28 mouse cellular contexts compared by ENCODE assay signal in the genomic region with DNA sequence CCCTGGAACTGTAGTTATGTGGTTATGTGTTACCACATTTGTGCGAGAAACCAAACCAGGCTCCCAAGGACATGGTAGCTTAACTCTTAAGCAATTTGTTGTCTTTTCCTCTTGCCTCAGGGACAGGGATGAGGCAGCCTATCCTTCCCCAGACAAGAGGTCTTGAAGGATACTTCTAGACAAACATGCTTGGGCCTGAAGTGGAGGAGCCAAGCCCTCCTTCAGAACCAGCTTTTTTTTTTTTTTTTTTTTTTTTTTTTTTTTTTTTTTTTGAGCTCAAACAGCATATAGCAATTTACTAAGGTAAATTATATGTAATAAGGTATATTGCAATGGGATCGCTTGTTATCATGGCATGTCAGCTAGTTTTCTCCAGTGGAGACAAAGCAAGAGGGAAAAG. TPM values are rescaled to one million over a fixed set of nuclear protein-coding genes. Genes with fewer than 3 reads are reported as not detected.
DNase-seq lines count a peak whose midpoint lies in the region; ATAC-seq and TF ChIP-seq lines count a peak whose summit lies in the region.
"Had no signal": no experiment of that assay in that cellular context is flagged by ENCODE, and none has a peak within 500 bp of the region (broad histone marks: within the 10 kb centered on the region; RNA-seq: fewer than 3 reads in every experiment).

No protein-coding gene starts in this region.

- dilution Hi-C loops in CH12.LX (cut with MboI; ENCODE audit: extremely low pct_ligation_motif_present, extremely low pct_unique_long_range_greater_than_20kb, low sequenced_read_pairs) = no loop called here

- no peaks in the 10 kb centered on the region for H3K27me3 ChIP-seq in intestine, embryonic 14.5 days (replicated peaks; ENCODE audit: control insufficient read depth, insufficient read depth, low read length)
- H3K27me3 ChIP-seq in intestine, embryonic 15.5 days (replicated peaks) = no peaks in the 10 kb centered on the region
- no peaks in the 10 kb centered on the region for H3K27me3 ChIP-seq in CH12.LX (replicated peaks)
- H3K27me3 ChIP-seq in liver, embryonic 13.5 days = no peaks in the 10 kb centered on the region
- H3K27me3 ChIP-seq in stomach, embryonic 16.5 days (ENCODE audit: control insufficient read depth, insufficient read depth, low read length) = no peaks in the 10 kb centered on the region
- no peaks in the 10 kb centered on the region for H3K27me3 ChIP-seq in hindbrain, postnatal 0 days (ENCODE audit: insufficient read depth, low read length)
- H3K27me3 ChIP-seq: embryonic facial prominence, embryonic 15.5 days; forebrain, embryonic 12.5 days; hindbrain, embryonic 12.5 days; neural tube, embryonic 12.5 days had no signal

- no peaks in the 10 kb centered on the region for H3K79me2 ChIP-seq in CH12.LX (replicated peaks; ENCODE audit: control insufficient read depth, extremely low read depth, insufficient read depth, poor library complexity, severe bottlenecking)

- H3K9ac ChIP-seq in intestine, embryonic 14.5 days (ENCODE audit: low read length) = no peak overlapping the region
- no peak overlapping the region for H3K9ac ChIP-seq in intestine, embryonic 15.5 days
- peak overlapping the region; percentile 30; the same call in 1 of the 2 replicates for H3K9ac ChIP-seq in CH12.LX (ENCODE audit: insufficient read depth, low read depth)
- peak overlapping the region; percentile 45 for H3K9ac ChIP-seq in liver, embryonic 13.5 days
- H3K9ac ChIP-seq in stomach, embryonic 16.5 days (ENCODE audit: low read length) = no peak overlapping the region
- H3K9ac ChIP-seq in hindbrain, postnatal 0 days (replicated peaks; ENCODE audit: low read length) = no peak overlapping the region
- H3K9ac ChIP-seq: embryonic facial prominence, embryonic 15.5 days; forebrain, embryonic 12.5 days; forebrain, postnatal 0 days; hindbrain, embryonic 12.5 days; neural tube, embryonic 12.5 days had no signal

- no peak overlapping the region for H3K4me2 ChIP-seq in intestine, embryonic 14.5 days (ENCODE audit: low read length)
- no peak overlapping the region for H3K4me2 ChIP-seq in intestine, embryonic 15.5 days (replicated peaks)
- peak overlapping the region; percentile 73; the same call in 1 of the 2 replicates for H3K4me2 ChIP-seq in CH12.LX (ENCODE audit: insufficient read depth, low read depth, poor library complexity, severe bottlenecking)
- H3K4me2 ChIP-seq in liver, embryonic 13.5 days = peak overlapping the region; percentile 56; the same call in 1 of the 2 replicates
- H3K4me2 ChIP-seq in stomach, embryonic 16.5 days (ENCODE audit: low read depth, low read length) = no peak overlapping the region
- no peak overlapping the region for H3K4me2 ChIP-seq in hindbrain, postnatal 0 days (ENCODE audit: low read depth, low read length)
- H3K4me2 ChIP-seq: embryonic facial prominence, embryonic 15.5 days; forebrain, embryonic 12.5 days; hindbrain, embryonic 12.5 days; midbrain, embryonic 11.5 days; neural tube, embryonic 12.5 days had no signal

- no peak for TF ChIP-seq CTCF in CH12.LX (conservative IDR thresholded peaks at IDR 0.05 in 1 of 2, IDR thresholded peaks at IDR 0.05 in 1 of 2; ENCODE audit: low read depth in 2 of 2, low read length in 2 of 2)
- TF ChIP-seq CTCF in hindbrain, postnatal 0 days (IDR thresholded peaks at IDR 0.05; ENCODE audit: low read depth) = no peak

- TF ChIP-seq EP300 in CH12.LX (IDR thresholded peaks at IDR 0.05; ENCODE audit: low read length) = no peak

- no peaks in the 10 kb centered on the region for H3K36me3 ChIP-seq in intestine, embryonic 14.5 days (ENCODE audit: control insufficient read depth, insufficient read depth, low read length)
- no peaks in the 10 kb centered on the region for H3K36me3 ChIP-seq in intestine, embryonic 15.5 days
- peaks cover 0 to 2% of the 10 kb centered on the region in 2 experiments for H3K36me3 ChIP-seq in CH12.LX (replicated peaks in 1 of 2; ENCODE audit: control insufficient read depth in 1 of 2, insufficient read depth in 1 of 2, low read length in 1 of 2)
- H3K36me3 ChIP-seq in liver, embryonic 13.5 days = no peaks in the 10 kb centered on the region
- H3K36me3 ChIP-seq in stomach, embryonic 16.5 days (ENCODE audit: control insufficient read depth, insufficient read depth, low read length) = no peaks in the 10 kb centered on the region
- H3K36me3 ChIP-seq in hindbrain, postnatal 0 days (ENCODE audit: insufficient read depth, low read length) = no peaks in the 10 kb centered on the region
- H3K36me3 ChIP-seq: embryonic facial prominence, embryonic 10.5 days; embryonic facial prominence, embryonic 15.5 days; forebrain, embryonic 12.5 days; hindbrain, embryonic 12.5 days; neural tube, embryonic 12.5 days had no signal

- no peak for TF ChIP-seq POLR2A in CH12.LX (IDR thresholded peaks at IDR 0.05; ENCODE audit: low read depth, low read length)

- TF ChIP-seq RAD21 in CH12.LX (IDR thresholded peaks at IDR 0.05; ENCODE audit: low read depth, low read length) = no peak

- DNase-seq in intestine, embryonic 14.5 days (ENCODE audit: low spot score) = no peak
- no peak for DNase-seq in CH12.LX (ENCODE audit: extremely low read depth)
- no peak for DNase-seq in liver, embryonic 13.5 days
- no peak for DNase-seq in layer of hippocampus, adult 11-12 months (ENCODE audit: low spot score)
- DNase-seq in hindbrain, postnatal 0 days (ENCODE audit: low spot score) = no peak
- DNase-seq: adrenal gland, adult 8-10 months; cerebellum, adult 8-10 months; cerebellum, postnatal 25 days; forebrain, postnatal 0 days; heart, postnatal 36 days; kidney, adult 2 months; layer of hippocampus, adult 9-11 months; lung, postnatal 36 days; right cerebral cortex, adult 18-20 months; thymus, adult 18-20 months; thymus, postnatal 25 days had no signal

- no peaks in the 10 kb centered on the region for H3K4me1 ChIP-seq in intestine, embryonic 14.5 days (replicated peaks; ENCODE audit: control insufficient read depth, insufficient read depth, low read length)
- H3K4me1 ChIP-seq in intestine, embryonic 15.5 days (replicated peaks) = no peaks in the 10 kb centered on the region; the same call in 1 of the 2 replicates
- H3K4me1 ChIP-seq in CH12.LX (ENCODE audit: control insufficient read depth in 1 of 2, insufficient read depth in 2 of 2) = peaks cover 5 to 15% of the 10 kb centered on the region in 2 experiments
- H3K4me1 ChIP-seq in liver, embryonic 13.5 days (replicated peaks) = peaks cover 82% of the 10 kb centered on the region
- peaks cover 7% of the 10 kb centered on the region; the same call in 1 of the 2 replicates for H3K4me1 ChIP-seq in stomach, embryonic 16.5 days (ENCODE audit: control insufficient read depth, insufficient read depth, low read length)
- no peaks in the 10 kb centered on the region for H3K4me1 ChIP-seq in hindbrain, postnatal 0 days (ENCODE audit: insufficient read depth, low read length)
- H3K4me1 ChIP-seq: embryonic facial prominence, embryonic 10.5 days; forebrain, embryonic 12.5 days; hindbrain, embryonic 12.5 days; neural tube, embryonic 12.5 days had no signal

- H3K27ac ChIP-seq in intestine, embryonic 14.5 days (ENCODE audit: low read depth) = 0 out of 2 replicates have a peak overlapping the region, but pooled peaks have one; percentile 4
- H3K27ac ChIP-seq in intestine, embryonic 15.5 days = no peak overlapping the region
- no peak overlapping the region for H3K27ac ChIP-seq in CH12.LX (ENCODE audit: insufficient read depth, low read depth)
- peak overlapping the region; percentile 98 for H3K27ac ChIP-seq in liver, embryonic 13.5 days
- peak overlapping the region; percentile 75; the same call in 1 of the 2 replicates for H3K27ac ChIP-seq in stomach, embryonic 16.5 days (ENCODE audit: low read length)
- H3K27ac ChIP-seq in hindbrain, postnatal 0 days = no peak overlapping the region
- H3K27ac ChIP-seq: embryonic facial prominence, embryonic 10.5 days; embryonic facial prominence, embryonic 15.5 days; forebrain, embryonic 12.5 days; hindbrain, embryonic 12.5 days; kidney, postnatal 0 days; neural tube, embryonic 12.5 days had no signal

- no peaks in the 10 kb centered on the region for H3K9me3 ChIP-seq in intestine, embryonic 14.5 days (ENCODE audit: control insufficient read depth, low read length)
- H3K9me3 ChIP-seq in intestine, embryonic 15.5 days = no peaks in the 10 kb centered on the region
- no peaks in the 10 kb centered on the region for H3K9me3 ChIP-seq in CH12.LX (replicated peaks; ENCODE audit: low read length)
- H3K9me3 ChIP-seq in liver, embryonic 13.5 days (replicated peaks) = no peaks in the 10 kb centered on the region
- no peaks in the 10 kb centered on the region for H3K9me3 ChIP-seq in stomach, embryonic 16.5 days (replicated peaks; ENCODE audit: control insufficient read depth, low read length)
- no peaks in the 10 kb centered on the region for H3K9me3 ChIP-seq in hindbrain, postnatal 0 days (ENCODE audit: low read length)
- H3K9me3 ChIP-seq: embryonic facial prominence, embryonic 10.5 days; embryonic facial prominence, embryonic 15.5 days; forebrain, embryonic 12.5 days; hindbrain, embryonic 12.5 days; neural tube, embryonic 12.5 days had no signal

- 95% methylated on average over 2 of the region's 2 CpGs for WGBS in intestine, embryonic 14.5 days
- 88% methylated on average over 2 of the region's 2 CpGs for WGBS in intestine, embryonic 15.5 days
- WGBS in liver, embryonic 13.5 days (ENCODE audit: insufficient replicate concordance) = 65% methylated on average over 2 of the region's 2 CpGs
- 90% methylated on average over 2 of the region's 2 CpGs for WGBS in stomach, embryonic 16.5 days
- WGBS in hindbrain, postnatal 0 days = 95% methylated on average over 2 of the region's 2 CpGs

- in situ Hi-C loops in CH12.LX (cut with MboI; ENCODE audit: low pct_ligation_motif_present, low pct_unique_long_range_greater_than_20kb, low sequenced_read_pairs) = loop anchor here (25.0 kb wide), 1 partner anchor 597 kb away; a partner anchor contains a TSS

- no peak for ATAC-seq in intestine, embryonic 14.5 days (replicated peaks; ENCODE audit: low FRiP score, low TSS enrichment, low read depth)
- no peak for ATAC-seq in intestine, embryonic 15.5 days
- ATAC-seq in liver, embryonic 13.5 days (ENCODE audit: low read depth) = no peak
- no peak for ATAC-seq in stomach, embryonic 16.5 days (ENCODE audit: insufficient read depth, low FRiP score)
- ATAC-seq in hindbrain, postnatal 0 days = no peak
- ATAC-seq: forebrain, postnatal 0 days; midbrain, embryonic 16.5 days had no signal

- no peak overlapping the region for H3K4me3 ChIP-seq in intestine, embryonic 14.5 days (ENCODE audit: low read depth, low read length)
- H3K4me3 ChIP-seq in intestine, embryonic 15.5 days (replicated peaks) = no peak overlapping the region
- H3K4me3 ChIP-seq in CH12.LX (replicated peaks in 1 of 3; ENCODE audit: low read depth in 2 of 3, low read length in 2 of 3, poor library complexity in 1 of 3) = no peak overlapping the region
- H3K4me3 ChIP-seq in liver, embryonic 13.5 days (replicated peaks) = no peak overlapping the region
- no peak overlapping the region for H3K4me3 ChIP-seq in stomach, embryonic 16.5 days (replicated peaks; ENCODE audit: low read length)
- no peak overlapping the region for H3K4me3 ChIP-seq in hindbrain, postnatal 0 days (ENCODE audit: low read length)
- H3K4me3 ChIP-seq: embryonic facial prominence, embryonic 10.5 days; embryonic facial prominence, embryonic 15.5 days; forebrain, embryonic 12.5 days; hindbrain, embryonic 12.5 days; neural tube, embryonic 12.5 days had no signal

RNA-seq across cellular contexts. Expression of a gene that starts 13.2 kb away (rescaled TPM):
- polyA plus RNA-seq in intestine, embryonic 14.5 days (2014; fragmentation: Nextera tagmentation; extraction: Ambion mirVana) = 72.2 and 74.6 TPM in 2 replicates
- 66.9 and 71.5 TPM in 2 replicates for polyA plus RNA-seq in intestine, embryonic 15.5 days (2015; fragmentation: Nextera tagmentation; extraction: Ambion mirVana)
- total RNA-seq in CH12.LX (2012; rRNA removed) (20.0 and 20.9 TPM in 2 replicates), CH12.LX (2014; rRNA removed) (32.7 and 36.2 TPM in 2 replicates)
- 18.1 and 19.1 TPM in 2 replicates for polyA plus RNA-seq in CH12.LX (2012; ENCODE audit: insufficient read length, low read depth)
- 30.1 and 33.6 TPM in 2 replicates for polyA plus RNA-seq in liver, embryonic 13.5 days (2015; fragmentation: Nextera tagmentation; extraction: Ambion mirVana)
- 66.8 and 73.7 TPM in 2 replicates for polyA plus RNA-seq in stomach, embryonic 16.5 days (2015; fragmentation: Nextera tagmentation; extraction: Ambion mirVana)
- 36.4 and 47.1 TPM in 2 replicates for total RNA-seq in hindbrain, postnatal 0 days (2014; rRNA removed)
- polyA plus RNA-seq in hindbrain, postnatal 0 days (2015; fragmentation: Nextera tagmentation; extraction: Ambion mirVana) = 45.9 and 48.2 TPM in 2 replicates

RNA-seq across cellular contexts. Expression of a gene that starts 25.1 kb away (rescaled TPM):
- 2.7 and 3.2 TPM in 2 replicates for polyA plus RNA-seq in intestine, embryonic 14.5 days (2014; fragmentation: Nextera tagmentation; extraction: Ambion mirVana)
- 2.2 and 2.3 TPM in 2 replicates for polyA plus RNA-seq in intestine, embryonic 15.5 days (2015; fragmentation: Nextera tagmentation; extraction: Ambion mirVana)
- total RNA-seq in CH12.LX (2012; rRNA removed) (3.1 and 4.0 TPM in 2 replicates), CH12.LX (2014; rRNA removed) (7.0 and 7.4 TPM in 2 replicates)
- 3.0 and 3.9 TPM in 2 replicates for polyA plus RNA-seq in CH12.LX (2012; ENCODE audit: insufficient read length, low read depth)
- polyA plus RNA-seq in liver, embryonic 13.5 days (2015; fragmentation: Nextera tagmentation; extraction: Ambion mirVana) = 1.6 and 1.7 TPM in 2 replicates
- 2.3 and 2.4 TPM in 2 replicates for polyA plus RNA-seq in stomach, embryonic 16.5 days (2015; fragmentation: Nextera tagmentation; extraction: Ambion mirVana)
- 3.3 and 6.3 TPM in 2 replicates for total RNA-seq in hindbrain, postnatal 0 days (2014; rRNA removed)
- 2.0 and 2.1 TPM in 2 replicates for polyA plus RNA-seq in hindbrain, postnatal 0 days (2015; fragmentation: Nextera tagmentation; extraction: Ambion mirVana)
- total RNA-seq: megakaryocyte, adult 5-6 weeks had no signal

RNA-seq across cellular contexts. Expression of a gene that starts 37.8 kb away (rescaled TPM):
- 23.0 and 29.7 TPM in 2 replicates for polyA plus RNA-seq in intestine, embryonic 14.5 days (2014; fragmentation: Nextera tagmentation; extraction: Ambion mirVana)
- 26.5 and 27.2 TPM in 2 replicates for polyA plus RNA-seq in intestine, embryonic 15.5 days (2015; fragmentation: Nextera tagmentation; extraction: Ambion mirVana)
- 14.8 and 16.0 TPM in 2 replicates for total RNA-seq in CH12.LX (2012; rRNA removed)
- 20.9 and 25.9 TPM in 2 replicates for total RNA-seq in CH12.LX (2014; rRNA removed)
- 13.4 and 14.2 TPM in 2 replicates for polyA plus RNA-seq in CH12.LX (2012; ENCODE audit: insufficient read length, low read depth)
- polyA plus RNA-seq in liver, embryonic 13.5 days (2015; fragmentation: Nextera tagmentation; extraction: Ambion mirVana) = 7.0 and 7.6 TPM in 2 replicates
- 27.1 and 30.3 TPM in 2 replicates for polyA plus RNA-seq in stomach, embryonic 16.5 days (2015; fragmentation: Nextera tagmentation; extraction: Ambion mirVana)
- 18.8 and 18.9 TPM in 2 replicates for total RNA-seq in hindbrain, postnatal 0 days (2014; rRNA removed)
- polyA plus RNA-seq in hindbrain, postnatal 0 days (2015; fragmentation: Nextera tagmentation; extraction: Ambion mirVana) = 19.4 and 23.5 TPM in 2 replicates

RNA-seq across cellular contexts. Expression of a gene that starts 52.6 kb away (rescaled TPM):
- 2.1 and 2.6 TPM in 2 replicates for polyA plus RNA-seq in intestine, embryonic 14.5 days (2014; fragmentation: Nextera tagmentation; extraction: Ambion mirVana)
- 2.2 and 2.9 TPM in 2 replicates for polyA plus RNA-seq in intestine, embryonic 15.5 days (2015; fragmentation: Nextera tagmentation; extraction: Ambion mirVana)
- total RNA-seq in CH12.LX (2012; rRNA removed) = 0.76 and 0.80 TPM in 2 replicates
- 0.84 and 0.90 TPM in 2 replicates for total RNA-seq in CH12.LX (2014; rRNA removed)
- polyA plus RNA-seq in CH12.LX (2012; ENCODE audit: insufficient read length, low read depth) = 0.26 and 0.56 TPM in 2 replicates
- 0.86 and 0.92 TPM in 2 replicates for polyA plus RNA-seq in liver, embryonic 13.5 days (2015; fragmentation: Nextera tagmentation; extraction: Ambion mirVana)
- 1.3 and 1.6 TPM in 2 replicates for polyA plus RNA-seq in stomach, embryonic 16.5 days (2015; fragmentation: Nextera tagmentation; extraction: Ambion mirVana)
- 0.86 and 1.1 TPM in 2 replicates for total RNA-seq in hindbrain, postnatal 0 days (2014; rRNA removed)
- 1.5 and 2.6 TPM in 2 replicates for polyA plus RNA-seq in hindbrain, postnatal 0 days (2015; fragmentation: Nextera tagmentation; extraction: Ambion mirVana)
- polyA plus RNA-seq: large intestine, adult 2 months had no signal

RNA-seq across cellular contexts. Expression of a gene that starts 53.1 kb away (rescaled TPM):
- 10.1 and 12.7 TPM in 2 replicates for polyA plus RNA-seq in intestine, embryonic 14.5 days (2014; fragmentation: Nextera tagmentation; extraction: Ambion mirVana)
- polyA plus RNA-seq in intestine, embryonic 15.5 days (2015; fragmentation: Nextera tagmentation; extraction: Ambion mirVana) = 8.6 and 8.7 TPM in 2 replicates
- 9.9 and 10.2 TPM in 2 replicates for total RNA-seq in CH12.LX (2012; rRNA removed)
- 14.7 and 15.1 TPM in 2 replicates for total RNA-seq in CH12.LX (2014; rRNA removed)
- polyA plus RNA-seq in CH12.LX (2012; ENCODE audit: insufficient read length, low read depth) = 10.6 and 10.7 TPM in 2 replicates
- 4.4 and 5.0 TPM in 2 replicates for polyA plus RNA-seq in liver, embryonic 13.5 days (2015; fragmentation: Nextera tagmentation; extraction: Ambion mirVana)
- polyA plus RNA-seq in stomach, embryonic 16.5 days (2015; fragmentation: Nextera tagmentation; extraction: Ambion mirVana) = 8.6 and 9.6 TPM in 2 replicates
- total RNA-seq in hindbrain, postnatal 0 days (2014; rRNA removed) = 4.0 and 5.3 TPM in 2 replicates
- polyA plus RNA-seq in hindbrain, postnatal 0 days (2015; fragmentation: Nextera tagmentation; extraction: Ambion mirVana) = 7.7 and 8.1 TPM in 2 replicates

Comparison
In these comparisons a context has a peak if more than half of its experiments do, and no peak if none do; other contexts are left out.
1. H3K27ac ChIP-seq: peak in intestine, embryonic 14.5 days (single experiment), liver, embryonic 13.5 days (single experiment) and stomach, embryonic 16.5 days (single experiment); none in intestine, embryonic 15.5 days (single experiment), CH12.LX (single experiment) and hindbrain, postnatal 0 days (single experiment).
2. H3K4me2 ChIP-seq: peak in CH12.LX (single experiment) and liver, embryonic 13.5 days (single experiment); none in intestine, embryonic 14.5 days (single experiment), intestine, embryonic 15.5 days (single experiment), stomach, embryonic 16.5 days (single experiment) and hindbrain, postnatal 0 days (single experiment).
3. H3K9ac ChIP-seq: peak in CH12.LX (single experiment) and liver, embryonic 13.5 days (single experiment); none in intestine, embryonic 14.5 days (single experiment), intestine, embryonic 15.5 days (single experiment), stomach, embryonic 16.5 days (single experiment) and hindbrain, postnatal 0 days (single experiment).